Mouse (Mus musculus) layer of hippocampus, postnatal 14 days (tissue): ENCODE results near the gene Fam160a1. TPM values are rescaled to one million over a fixed set of nuclear protein-coding genes. Genes with fewer than 3 reads are reported as not detected.

Experiments
- DNase-seq, 2 experiments: peaks; one replicate each; pipeline ENCODE4 v3.0.0; 2021 to 2022; ENCODE audit warnings: low spot score in 2 of 2, mixed read lengths in 1 of 2
- total RNA-seq, 2 experiments: library from RNA; stranded (reverse); gene quantifications; 2 replicates each; pipeline ENCODE4 v1.2.3; 2021

Gene Fam160a1
- total RNA-seq, 2 experiments from 2014 or later: 5.2 to 6.5 TPM

- DNase-seq: no peak
Measured at GRCm38 (mm10) chr3:85749348-85749747, 67.7 kb downstream of the Fam160a1 start.

- no peak for DNase-seq
Measured at GRCm38 (mm10) chr3:85748863-85749262, 68.2 kb downstream of the Fam160a1 start.

- DNase-seq: no peak
Measured at GRCm38 (mm10) chr3:85746116-85746515, 71.0 kb downstream of the Fam160a1 start.

- no peak for DNase-seq
Measured at GRCm38 (mm10) chr3:85741767-85742166, 75.3 kb downstream of the Fam160a1 start.

- no peak for DNase-seq
Measured at GRCm38 (mm10) chr3:85738591-85738990, 78.5 kb downstream of the Fam160a1 start.

GRCm38 (mm10) chr3:85733939-85734729, 83.0 kb downstream of the Fam160a1 start:
- DNase-seq: no peak

- DNase-seq: no peak
Measured at GRCm38 (mm10) chr3:85727171-85727570, 89.9 kb downstream of the Fam160a1 start.

- DNase-seq: no peak
Measured at GRCm38 (mm10) chr3:85725971-85726370, 91.1 kb downstream of the Fam160a1 start.

- DNase-seq: no peak
Measured at GRCm38 (mm10) chr3:85725110-85725509, 92.0 kb downstream of the Fam160a1 start.

- DNase-seq: no peak
Measured at GRCm38 (mm10) chr3:85722581-85722980, 94.5 kb downstream of the Fam160a1 start.

- DNase-seq: no peak
Measured at GRCm38 (mm10) chr3:85715764-85716297, 101.3 kb downstream of the Fam160a1 start.

GRCm38 (mm10) chr3:85713936-85714709, 103.0 kb downstream of the Fam160a1 start:
- no peak for DNase-seq

GRCm38 (mm10) chr3:85710695-85711094, 106.4 kb downstream of the Fam160a1 start:
- DNase-seq: no peak

- peak in 1 of 2 experiments; percentile 38 for DNase-seq
Measured at GRCm38 (mm10) chr3:85707421-85707820, 109.7 kb downstream of the Fam160a1 start.

- DNase-seq: no peak
Measured at GRCm38 (mm10) chr3:85703141-85703882, 113.8 kb downstream of the Fam160a1 start.

GRCm38 (mm10) chr3:85698496-85698895, 118.6 kb downstream of the Fam160a1 start:
- DNase-seq: no peak

- no peak for DNase-seq
Measured at GRCm38 (mm10) chr3:85695056-85695455, 122.0 kb downstream of the Fam160a1 start.

- DNase-seq: no peak
Measured at GRCm38 (mm10) chr3:85693013-85693412, 124.1 kb downstream of the Fam160a1 start.

GRCm38 (mm10) chr3:85691134-85691533, 126.0 kb downstream of the Fam160a1 start:
- no peak for DNase-seq

- no peak for DNase-seq
Measured at GRCm38 (mm10) chr3:85688341-85688740, 128.8 kb downstream of the Fam160a1 start.

GRCm38 (mm10) chr3:85685271-85685670, 131.8 kb downstream of the Fam160a1 start:
- no peak for DNase-seq
